ENCODE assay signal across 23 mouse cellular contexts in genomic region chr6:144927599-144927998, GRCm38 (mm10).
DNase-seq lines count a peak whose midpoint lies in the region; ATAC-seq and TF ChIP-seq lines count a peak whose summit lies in the region.
"Had no signal": no experiment of that assay in that cellular context is flagged by ENCODE, and none has a peak within 500 bp of the region (broad histone marks: within the 10 kb centered on the region; RNA-seq: fewer than 3 reads in every experiment).

No protein-coding gene starts in this region.

- H3K4me3 ChIP-seq in intestine, embryonic 16.5 days (ENCODE audit: low read length), result no peak overlapping the region
- no peak overlapping the region for H3K4me3 ChIP-seq in intestine, embryonic 15.5 days (replicated peaks)
- H3K4me3 ChIP-seq in limb, embryonic 15.5 days, result no peak overlapping the region
- no peak overlapping the region for H3K4me3 ChIP-seq in limb, embryonic 10.5 days
- H3K4me3 ChIP-seq in lung, embryonic 14.5 days (ENCODE audit: low read depth, low read length), result no peak overlapping the region
- H3K4me3 ChIP-seq: embryonic facial prominence, embryonic 13.5 days; forebrain, embryonic 12.5 days; heart, embryonic 10.5 days; heart, embryonic 15.5 days; hindbrain, embryonic 10.5 days had no signal

- ATAC-seq in intestine, embryonic 16.5 days, result peak; percentile 50; the same call in 1 of the 2 replicates
- no peak for ATAC-seq in intestine, embryonic 15.5 days
- no peak for ATAC-seq in limb, embryonic 15.5 days (ENCODE audit: insufficient number of reproducible peaks, low FRiP score, low TSS enrichment, low read depth)
- peak; percentile 66; the same call in 1 of the 2 replicates for ATAC-seq in lung, embryonic 14.5 days (ENCODE audit: insufficient read depth)
- ATAC-seq: activated CD4-positive, CD25-positive, alpha-beta regulatory T cell, adult 4 months; forebrain, embryonic 16.5 days; Patski had no signal

- no peak for DNase-seq in limb, embryonic 10.5 days (ENCODE audit: low spot score)
- DNase-seq in lung, embryonic 14.5 days, result peak; percentile 35
- DNase-seq in lung, postnatal 14 days, result no peak
- DNase-seq in spleen, postnatal 36 days (ENCODE audit: low spot score in 2 of 2), result peak; percentile 31 to 33
- DNase-seq in spleen, postnatal 4 days (ENCODE audit: low spot score in 2 of 2), result no peak
- DNase-seq: adrenal gland, postnatal 14 days; cerebellum, adult 11-12 months; cerebellum, adult 9-10 months; cerebellum, postnatal 25 days; gastrocnemius, postnatal 10 days; heart, adult 18-20 months had no signal

- no peaks in the 10 kb centered on the region for H3K36me3 ChIP-seq in intestine, embryonic 16.5 days (ENCODE audit: control insufficient read depth, insufficient read depth, low read length)
- no peaks in the 10 kb centered on the region for H3K36me3 ChIP-seq in intestine, embryonic 15.5 days
- H3K36me3 ChIP-seq in limb, embryonic 15.5 days, result no peaks in the 10 kb centered on the region
- no peaks in the 10 kb centered on the region for H3K36me3 ChIP-seq in limb, embryonic 10.5 days
- no peaks in the 10 kb centered on the region for H3K36me3 ChIP-seq in lung, embryonic 14.5 days (ENCODE audit: insufficient read depth)
- H3K36me3 ChIP-seq: embryonic facial prominence, embryonic 13.5 days; forebrain, embryonic 12.5 days; heart, embryonic 10.5 days; heart, embryonic 15.5 days; hindbrain, embryonic 10.5 days had no signal

- H3K9ac ChIP-seq in intestine, embryonic 16.5 days (ENCODE audit: low read depth, low read length), result no peak overlapping the region
- no peak overlapping the region for H3K9ac ChIP-seq in intestine, embryonic 15.5 days
- H3K9ac ChIP-seq in limb, embryonic 15.5 days, result no peak overlapping the region
- H3K9ac ChIP-seq in lung, embryonic 14.5 days, result no peak overlapping the region
- H3K9ac ChIP-seq: embryonic facial prominence, embryonic 13.5 days; forebrain, embryonic 12.5 days; heart, embryonic 15.5 days had no signal

- WGBS in intestine, embryonic 16.5 days, result 41% methylated on average over 6 of the region's 6 CpGs
- 47% methylated on average over 6 of the region's 6 CpGs for WGBS in intestine, embryonic 15.5 days
- WGBS in limb, embryonic 15.5 days, result 43% methylated on average over 6 of the region's 6 CpGs
- WGBS in limb, embryonic 10.5 days, result 85% methylated on average over 6 of the region's 6 CpGs
- 33% methylated on average over 6 of the region's 6 CpGs for WGBS in lung, embryonic 14.5 days

- no peaks in the 10 kb centered on the region for H3K27me3 ChIP-seq in intestine, embryonic 16.5 days (replicated peaks; ENCODE audit: control insufficient read depth, insufficient read depth, low read length)
- no peaks in the 10 kb centered on the region for H3K27me3 ChIP-seq in intestine, embryonic 15.5 days (replicated peaks)
- no peaks in the 10 kb centered on the region for H3K27me3 ChIP-seq in limb, embryonic 15.5 days
- H3K27me3 ChIP-seq in limb, embryonic 10.5 days (ENCODE audit: low read depth, poor library complexity, severe bottlenecking), result no peaks in the 10 kb centered on the region
- no peaks in the 10 kb centered on the region for H3K27me3 ChIP-seq in lung, embryonic 14.5 days (ENCODE audit: insufficient read depth, low read length)
- H3K27me3 ChIP-seq: CH12.LX; embryonic facial prominence, embryonic 13.5 days; forebrain, embryonic 12.5 days; heart, embryonic 15.5 days; Patski had no signal

- H3K4me1 ChIP-seq in intestine, embryonic 16.5 days (ENCODE audit: control insufficient read depth, insufficient read depth, low read length), result no peaks in the 10 kb centered on the region
- no peaks in the 10 kb centered on the region for H3K4me1 ChIP-seq in intestine, embryonic 15.5 days (replicated peaks)
- H3K4me1 ChIP-seq in limb, embryonic 15.5 days, result no peaks in the 10 kb centered on the region
- no peaks in the 10 kb centered on the region for H3K4me1 ChIP-seq in limb, embryonic 10.5 days
- peaks cover 8% of the 10 kb centered on the region; the same call in 1 of the 2 replicates for H3K4me1 ChIP-seq in lung, embryonic 14.5 days (ENCODE audit: insufficient read depth)
- H3K4me1 ChIP-seq: embryonic facial prominence, embryonic 13.5 days; heart, embryonic 10.5 days; heart, embryonic 15.5 days had no signal

- no peaks in the 10 kb centered on the region for H3K9me3 ChIP-seq in intestine, embryonic 16.5 days (ENCODE audit: control insufficient read depth, low read length)
- no peaks in the 10 kb centered on the region for H3K9me3 ChIP-seq in intestine, embryonic 15.5 days
- H3K9me3 ChIP-seq in limb, embryonic 15.5 days, result no peaks in the 10 kb centered on the region
- H3K9me3 ChIP-seq in limb, embryonic 10.5 days (replicated peaks), result no peaks in the 10 kb centered on the region
- H3K9me3 ChIP-seq in lung, embryonic 14.5 days (ENCODE audit: low read depth, low read length), result no peaks in the 10 kb centered on the region
- H3K9me3 ChIP-seq: heart, embryonic 10.5 days; heart, embryonic 15.5 days had no signal

- no peak overlapping the region for H3K4me2 ChIP-seq in intestine, embryonic 16.5 days (ENCODE audit: low read depth, low read length)
- no peak overlapping the region for H3K4me2 ChIP-seq in intestine, embryonic 15.5 days (replicated peaks)
- no peak overlapping the region for H3K4me2 ChIP-seq in limb, embryonic 15.5 days
- H3K4me2 ChIP-seq in lung, embryonic 14.5 days, result no peak overlapping the region
- H3K4me2 ChIP-seq: embryonic facial prominence, embryonic 13.5 days; forebrain, embryonic 12.5 days; heart, embryonic 15.5 days had no signal

- TF ChIP-seq CTCF in lung, embryonic 14.5 days (IDR thresholded peaks at IDR 0.05; ENCODE audit: low read depth), result no peak

- no peak overlapping the region for H3K27ac ChIP-seq in intestine, embryonic 16.5 days (ENCODE audit: low read length)
- H3K27ac ChIP-seq in intestine, embryonic 15.5 days, result no peak overlapping the region
- peak overlapping the region; percentile 27; the same call in 1 of the 2 replicates for H3K27ac ChIP-seq in limb, embryonic 15.5 days
- no peak overlapping the region for H3K27ac ChIP-seq in limb, embryonic 10.5 days
- no peak overlapping the region for H3K27ac ChIP-seq in lung, embryonic 14.5 days (ENCODE audit: low read depth)
- H3K27ac ChIP-seq: embryonic facial prominence, embryonic 13.5 days; forebrain, embryonic 12.5 days; heart, embryonic 10.5 days; heart, embryonic 15.5 days; hindbrain, embryonic 10.5 days had no signal

Comparison
In these comparisons a context has a peak if more than half of its experiments do, and no peak if none do; other contexts are left out.
1. ATAC-seq: peak in intestine, embryonic 16.5 days (single experiment) and lung, embryonic 14.5 days (single experiment); none in intestine, embryonic 15.5 days (single experiment) and limb, embryonic 15.5 days (single experiment).
2. DNase-seq: peak in lung, embryonic 14.5 days (single experiment) and spleen, postnatal 36 days (2 of 2); none in limb, embryonic 10.5 days (single experiment), lung, postnatal 14 days (single experiment) and spleen, postnatal 4 days (0 of 2).